Comparison of ENCODE assay signal across 8 mouse cellular contexts in the genomic region with DNA sequence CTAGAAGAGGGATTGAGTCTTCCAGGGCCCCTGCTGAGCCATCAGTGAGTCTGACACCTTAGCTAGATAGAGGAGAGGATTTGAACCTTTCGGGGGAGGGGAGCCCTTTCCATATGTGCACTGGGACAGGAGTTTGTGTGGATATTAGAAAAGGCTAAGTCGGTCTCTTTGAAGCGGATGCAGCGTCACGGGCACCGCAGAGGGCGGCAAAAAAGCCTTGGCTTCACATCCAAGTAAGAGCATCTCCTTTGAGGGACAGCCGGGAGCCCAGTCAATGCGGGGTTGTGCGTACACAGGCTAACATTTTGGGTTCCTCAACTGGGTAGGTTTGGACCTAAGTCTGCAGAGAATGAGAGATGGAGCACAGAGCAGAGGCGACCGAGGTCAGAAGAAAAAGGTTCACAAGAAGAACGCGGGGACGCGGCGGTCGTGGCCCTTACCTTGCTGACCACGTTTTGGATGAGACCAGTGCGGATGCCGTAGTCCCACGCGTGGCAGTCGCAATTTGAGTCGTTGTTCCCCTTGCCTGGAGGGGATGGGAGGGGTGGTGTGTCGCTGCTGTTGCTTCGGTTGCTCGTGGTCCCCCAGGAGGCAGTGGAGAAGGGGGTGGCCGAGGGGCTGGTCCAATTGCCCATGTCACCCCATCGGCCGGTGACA. TPM values are rescaled to one million over a fixed set of nuclear protein-coding genes. Genes with fewer than 3 reads are reported as not detected.
A peak's percentile ranks its signal among the peaks of the same experiment; 100 is the strongest.
DNase-seq lines count a peak whose midpoint lies in the region; ATAC-seq and TF ChIP-seq lines count a peak whose summit lies in the region.

No protein-coding gene starts in this region.

- H3K27ac ChIP-seq in MEL (ENCODE audit: control insufficient read depth, low read depth, low read length) = peak overlapping the region; percentile 26
- no peak overlapping the region for H3K27ac ChIP-seq in embryonic facial prominence, embryonic 11.5 days (replicated peaks; ENCODE audit: low read depth, low read length)
- no peak overlapping the region for H3K27ac ChIP-seq in heart, postnatal 0 days (ENCODE audit: low read depth)

- TF ChIP-seq EP300 in MEL (IDR thresholded peaks at IDR 0.05; ENCODE audit: low read depth in 1 of 2, low read length in 2 of 2) = no peak
- TF ChIP-seq EP300 in heart, postnatal 0 days (IDR thresholded peaks at IDR 0.05; ENCODE audit: low read depth) = no peak

- peaks cover 56% of the 10 kb centered on the region for H3K79me2 ChIP-seq in MEL (ENCODE audit: control insufficient read depth, insufficient read depth, low read length, poor library complexity)

- peaks cover 22 to 23% of the 10 kb centered on the region in 2 experiments for H3K4me1 ChIP-seq in MEL (ENCODE audit: control insufficient read depth in 1 of 2, insufficient read depth in 2 of 2, low read length in 2 of 2)
- H3K4me1 ChIP-seq in embryonic facial prominence, embryonic 11.5 days (ENCODE audit: control insufficient read depth, insufficient read depth, low read length) = no peaks in the 10 kb centered on the region
- H3K4me1 ChIP-seq in heart, postnatal 0 days (ENCODE audit: control insufficient read depth, insufficient read depth) = peaks cover 28% of the 10 kb centered on the region; the same call in 1 of the 2 replicates

- H3K4me2 ChIP-seq in embryonic facial prominence, embryonic 11.5 days (ENCODE audit: low read depth, low read length) = peak overlapping the region; percentile 96
- peak overlapping the region; percentile 87 for H3K4me2 ChIP-seq in heart, postnatal 0 days (ENCODE audit: low read depth, low read length)

- WGBS in embryonic facial prominence, embryonic 11.5 days = 1% methylated on average over 31 of the region's 31 CpGs
- 4% methylated on average over 30 of the region's 31 CpGs for WGBS in heart, postnatal 0 days

- TF ChIP-seq CTCF in MEL (IDR thresholded peaks at IDR 0.05 in 2 of 3, conservative IDR thresholded peaks at IDR 0.05 in 1 of 3; ENCODE audit: control insufficient read depth in 1 of 3, insufficient read depth in 1 of 3, low read depth in 2 of 3, low read length in 3 of 3, poor library complexity in 1 of 3, severe bottlenecking in 1 of 3) = no peak
- no peak for TF ChIP-seq CTCF in heart, postnatal 0 days (IDR thresholded peaks at IDR 0.05; ENCODE audit: low read depth)

- peaks cover 17 to 26% of the 10 kb centered on the region in 2 experiments for H3K36me3 ChIP-seq in MEL (ENCODE audit: control insufficient read depth in 1 of 2, insufficient read depth in 2 of 2, low read length in 2 of 2)
- H3K36me3 ChIP-seq in embryonic facial prominence, embryonic 11.5 days (replicated peaks; ENCODE audit: control insufficient read depth, insufficient read depth, low read depth, low read length) = no peaks in the 10 kb centered on the region
- no peaks in the 10 kb centered on the region for H3K36me3 ChIP-seq in heart, postnatal 0 days (replicated peaks; ENCODE audit: control insufficient read depth, insufficient read depth, low read length)
- no peaks in the 10 kb centered on the region for H3K36me3 ChIP-seq in splenic B cell, adult 2 months (ENCODE audit: control insufficient read depth, insufficient read depth, low read length, poor library complexity, severe bottlenecking)

- TF ChIP-seq POLR2A in MEL (IDR thresholded peaks at IDR 0.05; ENCODE audit: control insufficient read depth in 1 of 2, insufficient read depth in 1 of 2, low read depth in 1 of 2, low read length in 2 of 2, poor library complexity in 1 of 2) = peak in 1 of 2 experiments; percentile 38; a peak in 1 of 4 replicates

- no peaks in the 10 kb centered on the region for H3K9me3 ChIP-seq in MEL (replicated peaks; ENCODE audit: insufficient read depth, low read length)
- H3K9me3 ChIP-seq in embryonic facial prominence, embryonic 11.5 days (replicated peaks; ENCODE audit: control insufficient read depth, low read length) = no peaks in the 10 kb centered on the region
- no peaks in the 10 kb centered on the region for H3K9me3 ChIP-seq in heart, postnatal 0 days (replicated peaks; ENCODE audit: control insufficient read depth, low read length)

- TF ChIP-seq RAD21 in MEL (IDR thresholded peaks at IDR 0.05; ENCODE audit: low read depth, low read length) = no peak

- ATAC-seq in embryonic facial prominence, embryonic 11.5 days (replicated peaks; ENCODE audit: insufficient number of reproducible peaks, low FRiP score, low TSS enrichment, low read depth) = 0 out of 2 replicates have a peak, but pooled peaks have one; percentile 16
- ATAC-seq in heart, postnatal 0 days (ENCODE audit: insufficient read depth, low read depth) = no peak
- ATAC-seq in megakaryocyte, adult 5-6 weeks (ENCODE audit: poor library complexity, severe bottlenecking) = peak; percentile 12; the same call in 1 of the 2 replicates

- H3K4me3 ChIP-seq in MEL (ENCODE audit: control insufficient read depth in 1 of 2, insufficient read depth in 1 of 2, low read depth in 2 of 2, low read length in 2 of 2) = peak overlapping the region; percentile 82 to 97
- peak overlapping the region; percentile 78 for H3K4me3 ChIP-seq in embryonic facial prominence, embryonic 11.5 days (ENCODE audit: low read depth, low read length)
- peak overlapping the region; percentile 89 for H3K4me3 ChIP-seq in heart, postnatal 0 days (ENCODE audit: low read depth, low read length)

- peak; percentile 13 for DNase-seq in adrenal gland, postnatal 14 days
- DNase-seq in adrenal gland, adult 2 months = no peak
- DNase-seq in MEL (ENCODE audit: low read depth, low spot score) = peak; percentile 70
- DNase-seq in embryonic facial prominence, embryonic 11.5 days (ENCODE audit: low spot score) = peak; percentile 32
- DNase-seq in heart, postnatal 0 days (ENCODE audit: low spot score) = no peak
- DNase-seq in layer of hippocampus, postnatal 36 days = peak; percentile 19 to 48
- peak; percentile 11 for DNase-seq in splenic B cell, adult 2 months (ENCODE audit: low read depth, low spot score)

- H3K9ac ChIP-seq in MEL (ENCODE audit: control insufficient read depth, low read depth, low read length, poor library complexity, severe bottlenecking) = peak overlapping the region; percentile 91
- H3K9ac ChIP-seq in embryonic facial prominence, embryonic 11.5 days (replicated peaks; ENCODE audit: low read length) = peak overlapping the region; percentile 76
- peak overlapping the region; percentile 64 for H3K9ac ChIP-seq in heart, postnatal 0 days (replicated peaks; ENCODE audit: low read depth, low read length)

- no peaks in the 10 kb centered on the region for H3K27me3 ChIP-seq in MEL (ENCODE audit: control insufficient read depth in 1 of 2, insufficient read depth in 2 of 2, low read length in 2 of 2)
- H3K27me3 ChIP-seq in embryonic facial prominence, embryonic 11.5 days (ENCODE audit: control insufficient read depth, insufficient read depth, low read length) = peaks cover 4% of the 10 kb centered on the region; the same call in 1 of the 2 replicates
- H3K27me3 ChIP-seq in heart, postnatal 0 days (ENCODE audit: control insufficient read depth, insufficient read depth, low read length) = 0 out of 2 replicates have a peak, but pooled peaks cover 4% of the 10 kb centered on the region
- peaks cover 2% of the 10 kb centered on the region; the same call in 1 of the 2 replicates for H3K27me3 ChIP-seq in splenic B cell, adult 2 months (ENCODE audit: control insufficient read depth, insufficient read depth, low read length, poor library complexity, severe bottlenecking)

TF ChIP-seq in MEL, 35 proteins besides CTCF, POLR2A, EP300 and RAD21:
- TF ChIP-seq ETS1 (IDR thresholded peaks at IDR 0.05; ENCODE audit: low read depth, low read length) (no peak), BHLHE40 (IDR thresholded peaks at IDR 0.05; ENCODE audit: borderline replicate concordance, low read depth, low read length) (no peak), MAX (IDR thresholded peaks at IDR 0.05; ENCODE audit: low read length) (0 out of 2 replicates have a peak, but pooled peaks have one; percentile 13), CHD1 (IDR thresholded peaks at IDR 0.05; ENCODE audit: low read depth, low read length) (0 out of 2 replicates have a peak, but pooled peaks have one; percentile 70), NELFE (IDR thresholded peaks at IDR 0.05; ENCODE audit: low read depth, low read length) (0 out of 2 replicates have a peak, but pooled peaks have one; percentile 23), POLR2AphosphoS2 (IDR thresholded peaks at IDR 0.05; ENCODE audit: low read length) (no peak), MXI1 (IDR thresholded peaks at IDR 0.05; ENCODE audit: low read depth, low read length) (peak; percentile 20; the same call in 1 of the 2 replicates), SIN3A (IDR thresholded peaks at IDR 0.05; ENCODE audit: low read length) (peak; percentile 55)

RNA-seq across cellular contexts. Expression of a gene that starts 1.1 kb away (rescaled TPM):
- 7.8 and 11.3 TPM in 2 replicates for total RNA-seq in adrenal gland, postnatal 14 days (2021)
- total RNA-seq in adrenal gland, adult 2 months (2021) = 10 to 100 TPM in 1 of 2 experiments, 1 to 10 TPM in 1; 5.8 to 10.2 TPM
- 13.5 and 14.2 TPM in 2 replicates for polyA plus RNA-seq in adrenal gland, adult 2 months (2012; rRNA removed)
- total RNA-seq in MEL (2012; rRNA removed) = 20.0 and 22.2 TPM in 2 replicates
- polyA plus RNA-seq in MEL (2012; ENCODE audit: insufficient read depth in 1 of 2, insufficient read length in 2 of 2, low read depth in 1 of 2, low replicate concordance in 2 of 2, missing spikeins in 1 of 2) = 10 to 100 TPM in 1 of 2 experiments, not detected in 1; 24.3 TPM
- 3.8 and 4.9 TPM in 2 replicates for polyA plus RNA-seq in embryonic facial prominence, embryonic 11.5 days (2014; fragmentation: Nextera tagmentation; extraction: Ambion mirVana)
- total RNA-seq in heart, postnatal 0 days (2014; rRNA removed; ENCODE audit: low replicate concordance) = 13.9 and 18.9 TPM in 2 replicates
- 1.4 and 1.5 TPM in 2 replicates for polyA plus RNA-seq in heart, postnatal 0 days (2015; fragmentation: Nextera tagmentation; extraction: Ambion mirVana)
- 10 to 100 TPM; 36.0 to 36.5 TPM for total RNA-seq in layer of hippocampus, postnatal 36 days (2021)
- 0.65 and 1.0 TPM in 2 replicates for total RNA-seq in megakaryocyte, adult 5-6 weeks (2015)
- total RNA-seq in megakaryocyte, adult 5-6 weeks (2017) = 0.22 and 2.7 TPM in 2 replicates

Comparison
In these comparisons a context has a peak if more than half of its experiments do, and no peak if none do; other contexts are left out.
1. DNase-seq: peak in adrenal gland, postnatal 14 days (single experiment), MEL (single experiment), embryonic facial prominence, embryonic 11.5 days (single experiment), layer of hippocampus, postnatal 36 days (2 of 2) and splenic B cell, adult 2 months (single experiment); none in adrenal gland, adult 2 months (single experiment) and heart, postnatal 0 days (single experiment).
2. Peak in every context shown above with its lines, with median percentiles within 50 percentile points of each other: H3K4me3 ChIP-seq and H3K9ac ChIP-seq.